Mouse (Mus musculus) G1E (cell line): ENCODE data around the gene Afg3l1. TPM values are rescaled to one million over a fixed set of nuclear protein-coding genes. Genes with fewer than 3 reads are reported as not detected.
A peak's percentile ranks its signal among the peaks of the same experiment; 100 is the strongest.

ENCODE experiments used
- ATAC-seq: 2 replicates; pipeline ENCODE4 v1.8.0; 2016; ENCODE audit warnings: mild to moderate bottlenecking; ENCODE audit not compliant: insufficient number of reproducible peaks, poor library complexity, low FRiP score, severe bottlenecking; ENCODE audit errors: extremely low read depth
- DNase-seq: peaks from one replicate; pipeline ENCODE4 v3.0.0; 2012; ENCODE audit warnings: low spot score
- H3K27me3 ChIP-seq: 2 replicates; pipeline ENCODE4 v1.6.1; 2012; ENCODE audit warnings: mild to moderate bottlenecking, low read length, inconsistent platforms; ENCODE audit not compliant: insufficient read depth
- H3K36me3 ChIP-seq: replicated peaks from 2 replicates; pipeline ENCODE3; 2012; ENCODE audit warnings: mild to moderate bottlenecking, inconsistent platforms
- H3K4me1 ChIP-seq: 2 replicates; pipeline ENCODE4 v1.6.1; 2012; ENCODE audit warnings: low read depth, low read length, inconsistent platforms, mixed read lengths; ENCODE audit not compliant: insufficient read depth
- H3K4me3 ChIP-seq: 2 replicates; pipeline ENCODE4 v1.5.1; 2012; ENCODE audit warnings: low read depth, mild to moderate bottlenecking, inconsistent platforms, low read length, moderate library complexity, mixed read lengths
- H3K9me3 ChIP-seq: replicated peaks from 2 replicates; pipeline ENCODE4 v1.6.1; 2012; ENCODE audit warnings: inconsistent platforms
- CTCF ChIP-seq: IDR thresholded peaks from 2 replicates; pipeline ENCODE4 v1.5.1; 2012; ENCODE audit warnings: low read depth, low read length, inconsistent platforms, mixed read lengths
- GATA1 ChIP-seq: IDR thresholded peaks from 2 replicates; pipeline ENCODE4 v1.6.1; 2012; ENCODE audit warnings: borderline replicate concordance, low read length, inconsistent platforms, mixed read lengths
- GATA2 ChIP-seq: IDR thresholded peaks from 2 replicates; pipeline ENCODE4 v1.6.1; 2012; ENCODE audit warnings: low read depth, low read length, inconsistent platforms, borderline replicate concordance
- POLR2AphosphoS5 ChIP-seq: IDR thresholded peaks from 2 replicates; pipeline ENCODE4 v1.6.1; 2012; ENCODE audit warnings: low read depth, low read length, inconsistent platforms; ENCODE audit not compliant: insufficient replicate concordance
- TAL1 ChIP-seq: conservative IDR thresholded peaks from 2 replicates; pipeline ENCODE4 v1.6.1; 2012; ENCODE audit warnings: low read depth, low read length, inconsistent platforms, mixed read lengths
- polyA plus RNA-seq: library from polyadenylated mRNA; stranded (reverse); fragments of >175 nt; gene quantifications from 2 replicates; pipeline ENCODE4 v1.2.3, GENCODE M21; 2012
- total RNA-seq, 2 experiments: library from RNA; stranded (forward) in 1 of 2; stranded (reverse) in 1 of 2; fragments of 200-1000 nt in 1 of 2; fragments of >200 nt in 1 of 2; fragmentation: Nextera tagmentation in 1 of 2; gene quantifications; 2 replicates each; pipeline ENCODE4 v1.2.3; 2014 to 2017

Gene Afg3l1
- total and polyA plus RNA-seq, 3 experiments = 18.2 to 29.6 (median 20.5) TPM

GRCm38 (mm10) chr8:123502192-123502591 is 24.5 kb downstream of the Afg3l1 start:
- no peak for TF ChIP-seq CTCF
- TF ChIP-seq TAL1 = no peak
- no peak for TF ChIP-seq GATA1
- TF ChIP-seq POLR2AphosphoS5 = no peak
- TF ChIP-seq GATA2 = no peak
- Histone ChIP-seq H3K36me3 (peaks cover 100% of the 10 kb centered on the region), H3K27me3 (no peaks in the 10 kb centered on the region), H3K4me3 (no peak overlapping the region), H3K4me1 (peaks cover 8% of the 10 kb centered on the region), H3K9me3 (peaks cover 6% of the 10 kb centered on the region; the same call in 1 of the 2 replicates)
- ATAC-seq (no peak), DNase-seq (no peak)

DNA sequence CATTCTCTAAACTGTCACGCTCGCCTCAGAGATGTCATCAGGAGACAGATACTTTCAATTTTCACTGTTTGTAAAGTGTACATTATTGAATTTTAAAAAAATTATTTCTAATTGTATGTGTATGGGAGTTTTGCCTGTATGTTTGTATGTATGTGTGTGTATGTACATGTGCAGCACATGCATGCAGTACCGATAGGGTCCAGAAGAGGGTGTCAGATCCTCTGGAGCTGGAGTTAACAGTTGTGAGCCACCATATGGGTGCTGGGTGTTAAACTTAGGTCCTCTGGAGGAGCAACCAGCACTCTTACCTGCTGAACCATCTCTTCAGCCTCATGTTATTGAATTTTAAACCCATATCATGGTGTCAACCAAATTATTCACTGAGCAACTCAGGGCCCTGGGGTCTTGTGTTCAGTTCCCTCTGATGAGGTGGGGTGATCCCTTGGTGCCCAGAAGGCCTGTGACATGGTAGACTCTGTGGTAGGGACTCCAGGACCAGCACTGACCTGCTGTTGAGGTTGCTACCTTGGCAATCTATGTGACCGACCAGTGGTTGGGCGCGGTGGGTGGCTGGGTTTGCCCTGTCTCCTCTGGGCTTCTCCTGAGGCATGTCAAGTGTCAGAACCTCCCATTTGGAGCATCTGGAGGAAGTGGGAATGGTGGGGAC is 26.2 kb downstream of the Afg3l1 start:
- H3K4me1 ChIP-seq = peaks cover 13% of the 10 kb centered on the region
- TF ChIP-seq GATA2 = no peak
- H3K36me3 ChIP-seq = peaks cover 100% of the 10 kb centered on the region
- no peaks in the 10 kb centered on the region for H3K27me3 ChIP-seq
- no peak overlapping the region for H3K4me3 ChIP-seq
- H3K9me3 ChIP-seq = peaks cover 6% of the 10 kb centered on the region; the same call in 1 of the 2 replicates
- ATAC-seq (no peak), DNase-seq (no peak)

GRCm38 (mm10) chr8:123504591-123505195 is 27.0 kb downstream of the Afg3l1 start:
- Histone ChIP-seq H3K27me3 (no peaks in the 10 kb centered on the region), H3K4me1 (peaks cover 13% of the 10 kb centered on the region), H3K9me3 (peaks cover 6% of the 10 kb centered on the region; the same call in 1 of the 2 replicates), H3K36me3 (peaks cover 100% of the 10 kb centered on the region), H3K4me3 (no peak overlapping the region)
- DNase-seq (no peak), ATAC-seq (no peak)
- TF ChIP-seq TAL1 (no peak), CTCF (no peak), GATA2 (no peak), POLR2AphosphoS5 (no peak), GATA1 (no peak)

DNA sequence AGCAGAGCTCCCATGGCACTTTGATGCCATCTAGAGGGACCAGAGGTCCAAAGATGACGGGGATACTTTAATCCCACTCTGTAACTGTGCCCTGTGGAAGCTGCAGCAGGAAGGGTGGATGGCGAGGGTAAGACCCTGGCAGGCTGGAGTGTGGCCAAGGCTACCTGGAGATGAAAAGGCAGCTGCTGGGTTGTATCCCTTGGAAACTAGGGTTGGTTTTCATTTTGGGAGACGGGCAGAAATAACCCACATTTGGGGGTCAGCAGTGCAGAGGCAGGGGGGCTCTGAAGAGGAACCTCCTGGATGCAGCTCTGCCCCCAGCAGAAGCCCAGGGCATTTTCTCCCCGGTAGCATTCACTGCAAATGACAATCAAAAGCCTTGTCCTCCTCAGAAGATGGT is 27.6 kb downstream of the Afg3l1 start:
- H3K27me3 ChIP-seq = no peaks in the 10 kb centered on the region
- peaks cover 6% of the 10 kb centered on the region; the same call in 1 of the 2 replicates for H3K9me3 ChIP-seq
- DNase-seq (no peak), ATAC-seq (no peak)
- TF ChIP-seq GATA2 = no peak
- no peak for TF ChIP-seq POLR2AphosphoS5
- TF ChIP-seq GATA1 = no peak
- no peak for TF ChIP-seq TAL1
- TF ChIP-seq CTCF = no peak
- H3K36me3 ChIP-seq = peaks cover 100% of the 10 kb centered on the region
- peaks cover 13% of the 10 kb centered on the region for H3K4me1 ChIP-seq
- H3K4me3 ChIP-seq = no peak overlapping the region

- peaks cover 100% of the 10 kb centered on the region for H3K36me3 ChIP-seq
- H3K27me3 ChIP-seq = no peaks in the 10 kb centered on the region
- no peak for TF ChIP-seq TAL1
- DNase-seq = no peak
- peaks cover 6% of the 10 kb centered on the region; the same call in 1 of the 2 replicates for H3K9me3 ChIP-seq
- peaks cover 13% of the 10 kb centered on the region for H3K4me1 ChIP-seq
- ATAC-seq = no peak
- no peak overlapping the region for H3K4me3 ChIP-seq
Observed at GRCm38 (mm10) chr8:123505695-123506094, 28.0 kb downstream of the Afg3l1 start.

DNA sequence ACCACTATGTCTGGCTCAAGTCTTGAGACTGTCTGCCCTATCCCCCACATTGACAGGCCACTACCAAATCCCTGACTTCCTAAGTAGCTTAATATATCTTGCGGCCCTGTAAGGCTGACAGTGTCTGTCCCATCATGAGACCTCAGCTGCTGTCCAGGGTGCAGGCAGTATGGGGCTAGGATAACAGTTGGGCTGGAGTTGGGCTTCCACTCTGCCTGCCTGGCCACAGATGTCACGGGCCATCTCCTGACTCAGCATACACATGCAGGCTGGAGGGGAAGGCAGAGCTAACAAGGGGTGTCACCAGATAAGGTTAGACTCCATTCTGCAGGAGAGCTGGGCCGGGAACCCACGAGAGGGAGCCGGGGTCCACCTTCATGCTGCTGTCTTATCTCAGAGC is 29.4 kb downstream of the Afg3l1 start:
- DNase-seq (no peak), ATAC-seq (peak; percentile 42; the same call in 1 of the 2 replicates)
- no peak for TF ChIP-seq CTCF
- TF ChIP-seq TAL1 = 0 out of 2 replicates have a peak, but pooled peaks have one; percentile 11
- no peak for TF ChIP-seq GATA1

GRCm38 (mm10) chr8:123510819-123511218 is 33.1 kb downstream of the Afg3l1 start:
- H3K36me3 ChIP-seq = peaks cover 53% of the 10 kb centered on the region
- H3K4me1 ChIP-seq = peaks cover 27% of the 10 kb centered on the region
- H3K4me3 ChIP-seq = no peak overlapping the region
- TF ChIP-seq POLR2AphosphoS5 = no peak
- no peak for TF ChIP-seq TAL1
- TF ChIP-seq CTCF = no peak
- TF ChIP-seq GATA1 = no peak
- no peak for TF ChIP-seq GATA2
- DNase-seq (no peak), ATAC-seq (no peak)
- no peaks in the 10 kb centered on the region for H3K9me3 ChIP-seq
- peaks cover 34% of the 10 kb centered on the region for H3K27me3 ChIP-seq

More for the DNA sequence above, 29.4 kb downstream of the Afg3l1 start:
- Histone ChIP-seq H3K9me3 (peaks cover 6% of the 10 kb centered on the region; the same call in 1 of the 2 replicates), H3K4me1 (peaks cover 13% of the 10 kb centered on the region), H3K36me3 (peaks cover 89% of the 10 kb centered on the region), H3K27me3 (no peaks in the 10 kb centered on the region), H3K4me3 (no peak overlapping the region)
